Mouse (Mus musculus) right cerebral cortex, postnatal 10 days (tissue): ENCODE data around the gene Toe1.
A peak's percentile ranks its signal among the peaks of the same experiment; 100 is the strongest.
"Not testable (repeated sequence)": the region's sequence is repeated elsewhere in the genome, so short reads cannot be mapped to it uniquely, and the experiment has no call there.

Experiments
- DNase-seq, 2 experiments: peaks; one replicate each; pipeline ENCODE4 v3.0.0; 2021; ENCODE audit warnings: low spot score in 2 of 2

The Toe1 gene

GRCm38 (mm10) chr4:116807197-116808129 lies at the start of gene Toe1, which contains the start of gene Mutyh:
Gene Toe1, minus strand, starts transcription at chr4:116807640.
Gene Mutyh, plus strand, starts transcription at chr4:116807723.
- peak; percentile 97 for DNase-seq

DNA sequence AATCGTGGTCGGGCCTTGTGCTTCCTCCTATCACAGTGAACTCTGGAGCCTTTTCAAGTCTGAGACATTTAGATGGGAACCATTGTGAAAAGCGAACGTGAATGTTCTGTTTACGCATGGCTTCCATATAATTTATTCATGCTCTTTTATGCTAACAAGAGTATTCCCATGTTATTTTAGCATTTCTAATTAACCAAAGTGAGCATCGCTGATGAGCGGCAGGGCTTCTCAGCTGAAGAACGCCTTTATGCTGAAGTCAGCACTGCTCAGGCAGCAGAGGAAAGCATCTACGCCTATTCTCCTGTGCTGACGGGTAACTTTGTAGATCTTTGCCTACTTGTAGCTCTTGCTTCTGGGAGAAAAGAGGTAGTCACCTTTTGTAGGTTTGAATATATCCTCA lies 49.8 kb upstream of the Toe1 start:
- peak in 1 of 2 experiments; percentile 39 for DNase-seq

DNA sequence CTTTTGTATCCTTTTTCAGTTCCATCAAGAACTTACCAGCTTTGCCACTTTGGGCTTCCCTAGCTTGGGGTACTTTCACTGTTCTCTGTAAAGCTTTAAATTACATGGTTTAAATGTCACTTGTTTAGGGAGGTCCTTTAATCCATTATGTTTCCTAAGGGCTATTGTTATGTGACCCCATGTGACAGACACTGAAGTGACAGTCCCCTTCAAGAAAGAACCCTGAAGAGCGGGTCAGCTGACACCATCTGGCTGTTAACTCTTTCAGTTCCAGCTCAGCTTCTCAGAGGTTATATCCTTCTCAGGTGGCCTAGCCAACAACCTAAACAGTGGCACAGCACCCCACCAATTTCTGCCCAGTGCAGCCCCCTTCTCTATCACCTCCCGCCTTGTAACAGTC lies 46.8 kb upstream of the Toe1 start:
- no peak for DNase-seq

DNA sequence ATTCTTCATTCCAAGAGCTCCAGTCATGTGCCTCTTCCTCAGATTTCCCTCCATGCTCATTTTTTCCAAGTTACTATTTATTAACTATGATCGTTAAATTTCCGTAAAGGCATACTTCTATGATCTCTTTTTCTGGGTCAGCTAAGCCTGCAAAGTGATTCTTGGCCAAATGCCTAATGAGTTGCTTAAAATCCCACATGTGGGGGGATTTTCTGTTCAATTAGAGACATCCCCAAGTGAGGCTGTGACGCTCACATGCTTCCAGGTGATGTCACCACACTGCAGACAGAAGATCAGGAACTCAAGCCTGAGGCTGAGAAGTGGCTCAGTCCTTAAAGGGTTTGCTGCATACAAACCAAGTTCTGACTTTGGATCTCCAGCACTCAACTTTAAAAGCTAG lies 42.5 kb upstream of the Toe1 start:
- DNase-seq, result no peak

DNA sequence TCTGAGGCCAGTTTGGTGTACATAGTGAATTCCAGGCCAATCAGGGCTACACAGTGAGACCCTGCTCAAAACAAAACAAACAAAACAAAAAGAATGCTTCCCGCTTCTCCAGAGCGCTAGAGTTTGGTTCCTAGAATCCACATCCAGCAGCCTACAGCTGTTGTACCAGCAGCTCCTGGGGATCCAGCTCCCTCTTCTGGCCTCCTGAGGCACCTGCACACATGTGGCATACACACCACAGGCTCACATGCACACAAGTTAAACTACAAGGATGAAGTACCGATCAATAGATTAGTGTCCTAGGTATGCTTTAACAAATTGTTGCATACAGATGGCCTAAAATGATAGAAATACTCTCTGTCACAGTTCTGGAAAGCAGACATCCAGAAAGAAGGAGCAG lies 36.9 kb upstream of the Toe1 start:
- DNase-seq, result no peak

DNA sequence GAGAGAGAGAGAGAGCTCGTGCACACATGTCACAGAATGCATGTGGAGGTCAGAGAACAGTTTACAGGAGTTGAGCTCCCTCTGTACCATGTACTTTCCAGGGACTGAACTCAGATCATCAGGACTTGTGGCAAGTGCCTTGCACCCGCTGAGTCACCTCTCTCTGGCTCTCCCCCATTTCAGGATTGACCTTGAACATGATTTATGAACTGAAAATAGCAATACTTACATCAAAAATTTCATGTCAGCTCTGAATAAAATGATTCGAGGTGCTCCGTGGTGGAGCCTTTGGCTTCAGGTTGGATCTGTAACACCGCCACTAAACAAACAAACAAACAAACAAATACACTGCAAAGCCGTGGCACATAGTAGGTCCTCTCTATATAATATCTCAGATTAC lies 33.4 kb upstream of the Toe1 start:
- no peak for DNase-seq

DNA sequence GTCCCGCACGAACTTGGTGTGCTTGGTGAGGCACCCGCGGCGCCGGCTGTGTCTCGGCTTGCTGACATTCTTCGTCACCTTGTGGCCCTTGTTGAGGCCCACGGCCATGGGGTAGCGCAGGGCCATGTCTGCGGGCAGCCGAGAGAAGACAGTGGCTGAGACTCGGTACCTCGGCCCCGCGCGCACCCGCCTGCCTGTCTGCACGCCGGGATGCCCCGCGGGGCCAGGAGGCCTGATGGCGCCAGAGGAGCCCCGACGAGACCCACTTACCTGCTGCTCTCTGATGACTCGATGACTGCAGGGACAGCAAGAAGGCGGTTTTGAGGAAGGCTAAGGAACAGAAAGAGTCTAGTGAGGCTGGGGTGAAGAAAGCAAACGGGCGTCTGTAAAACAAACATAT lies 32.7 kb upstream of the Toe1 start:
- not testable (repeated sequence) for DNase-seq

DNA sequence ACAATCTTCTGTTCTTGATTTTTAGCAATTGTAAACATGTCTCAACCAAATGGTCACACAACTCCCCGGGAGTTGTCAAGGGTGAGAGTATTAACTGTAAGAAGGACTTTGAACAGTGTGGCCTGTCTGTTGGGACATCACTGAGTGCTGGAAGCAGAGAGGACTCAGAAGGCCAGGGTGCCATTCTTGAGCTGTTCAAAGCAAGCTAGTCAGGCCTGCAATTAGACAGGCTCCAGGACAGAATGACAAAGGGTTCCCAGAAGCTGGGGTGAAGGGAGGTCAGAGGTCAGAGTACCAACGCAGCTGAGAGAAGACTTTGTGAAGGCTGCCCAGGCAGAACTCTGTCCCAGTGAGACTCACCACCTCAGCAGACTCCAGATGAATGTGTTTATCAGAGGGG lies 31.6 kb upstream of the Toe1 start:
- no peak for DNase-seq

GRCm38 (mm10) chr4:116830070-116830368 lies 22.6 kb upstream of the Toe1 start:
- no peak for DNase-seq

GRCm38 (mm10) chr4:116829364-116830069 lies 22.1 kb upstream of the Toe1 start:
- DNase-seq, result no peak

- DNase-seq, result peak; percentile 44 to 60
Observed at GRCm38 (mm10) chr4:116827819-116828218, 20.4 kb upstream of the Toe1 start.

GRCm38 (mm10) chr4:116824541-116825004 lies 17.1 kb upstream of the Toe1 start:
- peak; percentile 83 for DNase-seq

DNA sequence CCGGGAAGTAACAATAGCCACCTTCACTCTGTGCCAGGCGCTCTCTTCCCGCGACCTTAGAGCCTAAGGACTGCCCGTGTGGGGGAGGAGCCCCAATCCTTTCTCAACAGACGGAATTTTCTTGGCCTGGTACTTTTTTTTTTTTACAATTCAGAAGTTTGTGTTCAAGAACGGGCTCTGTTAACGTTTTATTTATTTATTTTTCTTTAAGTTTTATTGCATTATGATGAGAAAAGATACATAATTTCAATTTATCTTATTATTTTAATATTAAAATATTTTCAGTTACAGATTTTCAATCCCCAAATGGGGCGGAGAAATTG lies 14.2 kb upstream of the Toe1 start, which contains the start of gene Hpdl:
Gene Hpdl (minus strand): TSS at position 14 of the 323 bp plus-strand sequence.
- no peak for DNase-seq

- DNase-seq, result peak; percentile 51 to 52
Observed at GRCm38 (mm10) chr4:116820902-116821693, 13.7 kb upstream of the Toe1 start.

GRCm38 (mm10) chr4:116819968-116820901 lies 12.8 kb upstream of the Toe1 start:
- no peak for DNase-seq

DNA sequence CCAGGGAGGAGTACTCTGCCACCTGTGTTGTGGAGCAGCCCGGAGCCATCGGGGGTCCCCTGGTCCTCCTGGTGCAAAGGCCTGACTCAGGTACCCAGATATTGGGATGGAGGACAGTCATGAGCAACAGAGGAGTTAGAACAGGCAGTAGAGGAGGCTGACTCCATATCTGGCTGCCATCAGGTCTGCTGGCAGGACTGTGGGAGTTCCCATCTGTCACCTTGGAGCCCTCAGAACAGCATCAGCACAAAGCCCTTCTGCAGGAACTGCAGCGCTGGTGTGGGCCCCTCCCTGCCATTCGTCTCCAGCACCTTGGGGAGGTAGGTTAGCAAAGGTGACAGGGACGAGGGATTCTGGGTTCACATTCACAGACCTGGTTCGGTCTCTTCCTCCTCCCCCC lies 10.0 kb upstream of the Toe1 start:
- no peak for DNase-seq

GRCm38 (mm10) chr4:116815276-116815675 lies 7.8 kb upstream of the Toe1 start:
- DNase-seq, result no peak

- DNase-seq, result no peak
Observed at GRCm38 (mm10) chr4:116811012-116811411, 3.6 kb upstream of the Toe1 start.

DNA sequence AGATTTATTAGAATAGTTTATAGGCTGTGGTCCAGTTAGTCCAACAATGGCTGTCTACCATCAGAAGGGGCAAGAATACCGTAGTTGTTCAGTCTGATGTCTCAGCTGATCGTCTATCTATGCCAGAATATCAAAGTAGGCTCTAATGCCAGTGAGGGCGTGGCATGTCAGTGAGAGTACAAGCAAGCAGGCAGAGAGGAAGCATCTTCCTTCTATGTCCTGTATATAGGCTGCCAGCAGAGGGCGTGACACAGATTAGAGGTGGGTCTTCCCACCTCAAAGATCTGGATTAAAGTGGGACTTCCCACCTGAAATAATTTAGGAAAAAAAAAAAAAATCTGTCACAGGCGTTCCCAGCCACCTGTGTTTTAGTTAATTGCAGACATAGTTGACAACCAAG lies 7.5 kb downstream of the Toe1 start:
- no peak for DNase-seq

- DNase-seq, result no peak
Observed at GRCm38 (mm10) chr4:116796442-116797110, 10.9 kb downstream of the Toe1 start.

- DNase-seq, result no peak
Observed at GRCm38 (mm10) chr4:116794273-116794672, 13.2 kb downstream of the Toe1 start.
